Mouse (Mus musculus): ENCODE measurements around the gene Rln3.
A peak's percentile ranks its signal among the peaks of the same experiment; 100 is the strongest.

Rln3 gene

DNA sequence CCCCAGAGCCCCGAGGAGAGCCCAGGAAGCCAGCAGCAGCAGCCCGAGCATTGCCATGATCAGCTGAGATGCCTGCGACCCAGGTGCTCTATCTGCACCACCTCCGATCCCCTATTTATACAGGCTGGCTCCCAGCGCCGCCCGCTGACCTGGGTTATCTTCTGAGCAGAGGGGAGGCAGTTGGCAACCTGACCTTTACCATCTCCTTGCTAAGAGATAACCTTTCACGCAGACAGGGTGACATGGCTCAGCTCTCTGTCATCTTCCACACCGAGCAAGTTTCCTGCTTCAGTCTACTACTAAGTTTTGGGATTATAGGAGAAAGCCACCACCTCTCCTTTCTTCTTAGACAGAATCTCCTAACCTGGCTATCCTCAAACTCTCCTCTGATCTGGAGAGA lies at the start of gene Rln3:
Gene Rln3 (minus strand): TSS at position 101 of the 400 bp plus-strand sequence.
- DNase-seq (ENCODE audit: low spot score in 2 of 2), result no peak

DNA sequence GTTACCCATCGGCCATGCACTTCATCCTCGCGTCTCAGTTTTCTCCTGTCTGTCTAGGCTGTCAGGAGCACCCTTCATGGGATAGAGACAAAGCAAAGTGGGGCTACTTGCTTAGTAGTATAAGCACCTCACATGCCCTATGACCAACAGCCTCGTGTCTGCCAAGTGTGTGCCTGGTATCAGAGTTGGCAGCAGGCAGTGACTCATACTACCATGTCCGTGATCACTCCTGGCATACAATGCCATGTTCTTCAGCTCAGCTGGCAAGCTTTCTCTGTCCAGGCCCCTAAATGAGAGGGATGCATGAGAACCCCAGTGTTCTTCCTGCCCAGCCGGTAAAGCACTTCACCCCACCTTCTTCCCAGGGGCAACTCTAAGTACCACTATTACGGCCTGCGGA lies 45.8 kb upstream of the Rln3 start:
- no peak for DNase-seq (ENCODE audit: low spot score in 2 of 2)

DNA sequence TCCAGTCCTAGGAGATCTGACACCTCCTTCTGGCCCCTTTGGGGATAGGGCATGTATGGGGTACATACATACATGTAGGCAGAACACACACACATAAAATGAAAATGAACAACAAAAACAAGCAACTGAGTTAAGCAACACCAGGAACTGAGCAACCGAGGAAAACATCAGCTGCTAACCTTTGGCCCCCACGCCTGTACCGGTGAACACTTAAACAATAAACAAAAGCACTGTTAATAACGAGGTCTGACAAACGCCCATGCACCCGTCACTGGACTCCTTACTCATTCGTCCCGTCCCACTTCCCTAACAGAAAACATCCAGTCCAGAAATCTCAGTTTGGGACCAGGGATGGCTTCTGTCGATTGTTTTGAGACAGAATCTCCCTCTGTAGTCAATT lies 44.5 kb upstream of the Rln3 start:
- DNase-seq (ENCODE audit: low spot score in 2 of 2), result no peak

DNA sequence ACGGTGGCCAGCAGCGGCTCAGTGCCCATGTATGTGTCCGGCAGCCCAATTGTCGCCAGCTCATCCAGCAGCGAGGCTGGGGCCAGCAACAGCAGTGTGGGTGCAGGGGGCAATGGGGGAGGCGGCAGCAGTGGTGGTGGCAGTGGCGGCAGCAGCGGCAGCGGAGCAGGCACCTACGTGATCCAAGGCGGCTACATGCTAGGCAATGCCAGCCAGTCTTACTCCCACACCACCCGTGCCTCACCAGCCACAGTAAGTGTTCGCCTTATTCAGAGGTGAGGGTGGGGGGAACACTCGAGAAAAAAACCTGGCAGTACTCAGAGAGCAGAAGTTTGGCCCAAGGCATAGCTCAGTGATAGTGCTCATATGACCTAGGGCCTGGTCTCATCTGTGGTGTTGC lies 43.0 kb upstream of the Rln3 start:
- no peak for DNase-seq (ENCODE audit: low spot score in 2 of 2)

DNA sequence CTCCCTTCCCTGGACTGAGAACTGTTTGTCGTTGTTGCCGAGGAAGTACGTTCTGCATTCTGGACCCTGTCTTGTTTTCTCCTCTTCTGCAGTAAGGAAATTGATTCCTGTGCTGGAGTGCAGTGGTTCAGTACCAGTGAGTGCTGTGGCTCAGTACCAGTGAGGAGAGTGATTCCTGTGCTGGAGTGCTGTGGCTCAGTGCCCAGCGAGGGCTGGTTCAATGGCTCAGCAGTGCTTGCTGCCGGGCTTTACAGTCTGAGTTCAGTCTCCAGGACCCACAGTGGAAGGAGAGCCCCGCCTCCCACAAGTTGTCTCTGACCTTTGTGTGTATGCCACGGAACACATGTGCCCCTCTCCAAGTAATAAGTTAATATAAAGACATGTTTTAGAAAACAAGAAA lies 42.4 kb upstream of the Rln3 start:
- DNase-seq (ENCODE audit: low spot score in 2 of 2), result no peak

DNA sequence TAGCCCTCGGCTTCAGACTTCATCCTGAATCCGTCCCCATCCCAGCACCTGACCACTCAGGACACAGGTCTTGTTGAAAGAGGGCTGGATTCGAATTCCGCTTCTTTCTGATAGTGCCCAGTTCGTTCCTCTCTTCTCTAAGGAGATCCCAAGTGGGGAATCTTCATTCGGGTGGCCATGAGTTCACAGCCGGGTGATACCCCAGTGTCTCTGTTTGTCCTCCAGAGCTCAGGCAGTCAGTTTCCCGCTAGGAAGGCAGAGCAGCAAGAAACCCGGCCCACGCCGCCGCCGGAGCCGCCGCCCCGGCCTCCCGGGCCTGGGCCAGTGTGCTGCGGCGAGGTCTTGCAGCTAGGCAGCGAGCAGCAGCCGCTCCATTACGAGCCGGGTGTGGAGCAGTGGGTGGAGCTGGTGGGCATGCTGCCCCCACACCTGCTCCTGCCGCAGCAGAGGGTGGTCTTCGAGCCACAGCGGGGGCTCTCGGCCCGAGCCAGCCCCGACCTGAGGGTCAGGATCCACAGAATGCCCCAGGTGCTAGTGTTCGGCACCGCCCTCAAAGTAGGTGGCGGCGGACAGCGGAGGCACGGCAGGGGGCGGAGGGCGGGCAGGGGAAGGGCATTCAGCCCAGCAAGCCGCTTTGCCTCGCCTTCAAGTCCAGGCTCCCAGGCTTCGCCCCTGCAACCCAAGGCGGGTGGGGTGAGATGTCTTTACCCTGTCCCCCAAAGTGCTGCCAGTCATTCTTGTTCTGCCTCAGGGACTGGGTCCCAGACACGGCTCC lies 39.7 kb upstream of the Rln3 start:
- DNase-seq (ENCODE audit: low spot score in 2 of 2), result no peak

DNA sequence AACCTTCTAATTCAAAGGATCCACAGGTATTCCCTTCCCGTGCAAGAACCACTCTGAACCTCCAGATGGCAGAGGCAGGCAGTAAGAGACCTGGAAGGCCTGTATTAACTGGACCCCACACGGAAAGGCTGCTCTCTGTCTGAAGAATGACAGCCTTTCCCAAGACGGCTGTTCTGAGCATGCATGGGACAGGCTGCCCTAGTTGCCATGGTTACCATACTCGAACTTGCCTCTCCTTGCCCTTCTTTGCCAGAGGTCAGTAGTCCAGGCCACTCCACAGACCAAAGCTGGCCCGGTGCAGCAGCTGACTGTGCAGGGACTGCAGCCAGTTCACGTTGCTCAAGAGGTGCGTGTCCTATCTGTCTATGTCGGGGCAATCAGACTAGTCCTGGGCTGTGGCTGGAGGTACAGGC lies 39.0 kb upstream of the Rln3 start:
- no peak for DNase-seq (ENCODE audit: low spot score in 2 of 2)

DNA sequence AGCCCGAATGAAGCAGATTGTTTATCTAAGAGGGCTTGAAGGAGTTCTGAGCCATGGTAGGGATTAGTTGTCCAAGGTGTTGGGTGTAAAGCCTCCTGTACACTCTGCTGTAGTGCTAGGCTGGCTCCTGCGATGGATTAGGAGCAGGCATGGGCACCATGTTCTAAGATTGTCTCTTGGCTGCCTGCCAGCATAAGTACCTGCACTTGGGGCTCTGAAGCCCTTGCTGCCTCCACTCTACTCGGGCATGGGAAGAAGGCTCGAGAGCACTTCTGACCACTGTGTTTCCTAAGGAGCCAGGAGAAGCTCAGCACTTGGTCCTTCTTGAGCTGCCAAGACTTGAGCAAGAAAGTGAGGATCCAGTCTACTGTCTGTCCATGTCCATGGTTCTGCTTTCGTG lies 34.4 kb upstream of the Rln3 start:
- DNase-seq (ENCODE audit: low spot score in 2 of 2), result no peak

DNA sequence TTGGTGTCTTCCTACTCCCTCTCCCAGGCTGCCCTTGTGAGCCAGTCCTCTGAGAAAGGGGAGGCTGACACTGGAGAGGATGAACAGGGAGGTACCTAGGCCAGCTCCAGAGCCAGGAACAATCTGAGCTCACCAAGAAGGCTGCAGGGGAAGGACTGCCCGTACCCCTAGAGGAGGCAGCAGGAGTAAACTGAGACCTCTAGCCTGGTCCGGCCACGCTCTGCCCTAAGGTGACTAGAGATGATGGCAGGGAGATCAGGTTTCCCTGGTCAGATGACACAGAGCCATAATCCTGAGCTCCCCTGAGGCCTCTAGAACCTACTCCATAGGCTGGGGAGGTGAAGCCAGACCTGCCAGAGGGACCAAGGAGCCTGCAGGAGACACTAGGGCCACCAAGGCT lies 32.0 kb upstream of the Rln3 start:
- DNase-seq (ENCODE audit: low spot score in 2 of 2), result no peak

DNA sequence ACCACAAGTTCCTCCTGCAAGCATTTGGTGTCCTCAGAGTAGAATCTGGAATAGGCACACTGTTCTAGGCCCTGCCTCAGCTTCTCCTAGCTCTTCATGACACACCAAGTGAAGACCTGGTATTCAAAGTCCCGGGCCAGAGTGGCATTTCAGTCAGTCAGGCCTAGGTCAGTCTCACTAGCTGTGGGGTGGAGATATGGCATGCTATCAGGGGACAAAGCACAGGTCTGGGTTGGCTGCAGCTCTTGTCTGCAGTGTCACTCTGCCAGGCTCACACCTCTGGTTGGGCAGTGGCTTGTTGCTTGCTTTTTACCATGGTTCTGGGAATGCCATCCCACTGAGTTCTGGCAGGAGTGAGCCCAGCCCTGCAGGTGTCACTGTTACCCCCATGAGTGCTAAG lies 31.6 kb upstream of the Rln3 start:
- no peak for DNase-seq (ENCODE audit: low spot score in 2 of 2)

DNA sequence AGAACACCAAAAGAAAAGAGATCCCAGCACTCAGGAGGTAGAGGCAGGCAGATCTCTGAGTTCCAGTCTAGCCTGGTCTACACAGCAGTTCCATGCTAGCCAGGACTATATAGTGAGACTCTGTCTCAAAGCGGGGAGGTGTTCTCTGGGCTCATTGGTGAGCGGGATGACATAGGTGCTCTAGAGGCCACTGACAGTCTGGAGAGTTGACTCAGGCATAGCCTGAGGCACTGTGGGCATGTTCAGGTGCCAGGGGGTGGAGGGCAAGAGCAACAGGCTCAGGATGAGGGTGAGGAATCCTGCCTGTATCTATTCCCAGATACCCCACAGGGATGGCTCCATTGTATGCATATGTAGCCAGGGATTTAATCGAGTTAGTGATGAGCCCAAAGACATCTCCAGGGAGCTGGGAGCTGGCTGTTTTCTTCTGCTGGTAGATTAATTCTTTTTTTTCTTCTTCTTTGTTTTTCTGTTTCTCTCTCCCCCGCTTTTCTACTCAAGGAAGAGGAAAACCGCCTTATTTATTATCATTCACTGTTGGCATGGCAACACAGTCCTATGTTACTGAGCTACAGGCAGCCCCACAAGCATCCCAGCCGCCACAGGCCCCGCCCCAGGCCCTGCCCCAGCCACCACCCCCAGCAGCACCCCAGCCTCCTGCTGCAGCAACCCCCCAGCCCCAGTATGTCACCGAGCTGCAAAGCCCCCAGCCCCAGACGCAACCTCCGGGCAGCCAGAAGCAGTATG lies 28.6 kb upstream of the Rln3 start:
- no peak for DNase-seq (ENCODE audit: low spot score in 2 of 2)

DNA sequence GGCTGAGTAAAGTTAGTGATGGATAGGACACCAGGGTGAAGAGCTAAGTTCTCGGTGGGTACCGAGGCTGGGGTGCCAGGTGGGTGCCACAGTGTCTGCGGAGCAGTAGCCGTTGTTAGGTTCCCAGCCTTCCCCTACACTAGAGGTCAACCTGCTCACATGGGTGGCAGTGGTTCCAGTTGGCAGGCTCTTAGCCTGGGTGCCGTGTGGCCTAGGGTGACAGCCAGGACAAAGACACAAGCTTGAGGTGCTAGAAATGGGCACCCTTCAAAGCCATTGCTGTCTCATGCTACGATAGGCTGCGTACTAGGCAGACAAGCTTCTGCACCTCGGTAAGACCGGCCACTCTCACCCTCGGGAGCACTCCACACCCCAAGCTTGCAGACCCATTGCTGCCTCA lies 27.5 kb upstream of the Rln3 start:
- no peak for DNase-seq (ENCODE audit: low spot score in 2 of 2)

DNA sequence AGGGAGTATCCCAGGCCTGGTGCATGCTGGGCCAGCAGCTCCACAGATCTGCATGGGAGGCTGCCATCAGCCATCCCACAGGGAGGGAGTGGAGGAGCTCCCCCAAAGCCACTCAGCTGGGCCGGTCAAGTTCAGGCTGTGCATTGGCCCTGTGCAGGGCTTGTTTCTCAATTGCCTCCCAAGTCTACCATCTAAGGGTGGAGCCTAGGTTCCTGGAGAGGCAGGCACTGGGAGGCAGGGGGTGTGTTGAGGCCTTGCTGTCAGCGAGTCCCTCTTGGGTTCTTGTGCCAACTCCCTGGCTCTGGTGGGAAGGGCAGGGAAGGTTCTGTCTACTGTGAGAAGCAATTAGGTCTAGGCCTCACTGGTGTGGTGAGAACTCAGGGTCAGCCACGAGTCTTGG lies 27.1 kb upstream of the Rln3 start:
- DNase-seq (ENCODE audit: low spot score in 2 of 2), result no peak

DNA sequence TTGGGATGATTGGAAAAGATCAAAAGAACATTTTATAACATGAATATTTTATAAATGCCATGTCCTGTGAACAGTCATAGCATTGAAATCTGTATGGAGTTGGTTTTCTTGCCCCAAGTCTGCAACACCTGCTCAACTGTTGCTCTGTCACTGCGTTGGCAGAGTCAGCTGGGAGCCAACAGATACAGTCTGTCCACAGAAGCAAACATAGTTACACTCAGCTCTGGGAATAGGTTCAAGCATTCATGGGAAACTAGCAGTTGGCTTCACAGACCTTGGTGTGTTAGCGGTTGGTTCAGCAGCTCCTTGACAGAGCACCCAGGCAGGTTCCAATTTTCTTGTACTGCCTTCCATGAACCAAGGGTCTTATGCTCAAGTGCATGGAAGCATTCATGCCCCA lies 25.9 kb upstream of the Rln3 start:
- peak; percentile 43 to 80 for DNase-seq (ENCODE audit: low spot score in 2 of 2)

DNA sequence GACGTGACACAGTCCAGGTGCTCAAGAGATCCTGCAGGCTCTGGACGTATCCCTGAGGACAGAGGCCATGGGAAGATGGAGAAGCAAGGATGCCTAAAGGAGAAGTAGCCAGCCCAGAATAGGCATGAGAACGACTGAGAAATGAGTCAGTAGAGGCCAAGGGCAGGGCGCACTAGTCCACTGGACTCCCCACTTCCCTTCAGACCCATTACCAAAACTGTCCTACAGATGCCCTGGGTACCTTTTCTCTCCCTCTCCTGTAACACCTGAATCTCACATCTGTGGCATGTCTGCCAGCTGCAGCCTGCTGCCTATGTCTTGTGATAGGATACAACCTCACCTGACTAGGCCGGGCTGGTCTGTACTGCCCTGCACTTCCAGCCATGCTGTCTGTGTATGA lies 25.4 kb upstream of the Rln3 start:
- no peak for DNase-seq (ENCODE audit: low spot score in 2 of 2)

DNA sequence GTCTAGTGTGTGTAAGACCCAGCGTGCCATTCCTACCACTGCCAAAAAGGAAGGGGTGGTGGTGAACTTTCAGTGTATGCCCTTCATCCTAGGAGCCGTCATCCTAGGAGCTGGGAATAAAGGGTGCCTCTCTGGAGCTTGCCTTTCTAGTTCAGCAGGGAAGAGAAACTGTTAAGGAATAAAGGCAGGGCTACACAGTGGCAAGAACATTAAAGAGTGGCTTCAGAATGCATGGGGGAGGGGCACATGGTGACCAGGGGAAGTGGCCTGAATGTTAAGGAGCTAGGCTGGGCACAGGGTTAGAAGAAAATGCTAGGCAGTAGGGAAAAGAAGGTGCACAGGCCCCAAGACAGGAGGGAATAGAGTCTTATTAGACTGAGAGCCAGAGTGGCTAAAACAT lies 24.9 kb upstream of the Rln3 start:
- no peak for DNase-seq (ENCODE audit: low spot score in 2 of 2)

DNA sequence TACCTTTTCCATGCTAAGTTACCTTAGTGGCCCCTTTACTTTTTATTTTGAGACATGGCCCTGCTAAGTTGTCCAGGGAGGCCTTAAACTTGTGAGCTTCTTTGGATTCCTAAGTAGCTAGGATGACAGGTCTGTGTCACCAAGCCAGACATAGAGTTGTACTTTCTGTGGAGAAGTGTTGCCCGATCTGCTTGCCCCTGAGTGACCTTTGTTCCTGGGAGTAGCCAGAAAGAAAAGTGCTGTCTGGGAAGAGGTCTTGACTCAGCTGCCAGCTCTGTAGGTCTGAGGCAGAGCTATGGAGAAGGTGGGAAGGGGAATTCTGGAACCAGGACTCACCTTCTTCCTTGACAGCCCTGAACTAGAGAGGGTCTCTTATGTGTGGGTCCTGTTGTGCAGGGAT lies 24.4 kb upstream of the Rln3 start:
- no peak for DNase-seq (ENCODE audit: low spot score in 2 of 2)

DNA sequence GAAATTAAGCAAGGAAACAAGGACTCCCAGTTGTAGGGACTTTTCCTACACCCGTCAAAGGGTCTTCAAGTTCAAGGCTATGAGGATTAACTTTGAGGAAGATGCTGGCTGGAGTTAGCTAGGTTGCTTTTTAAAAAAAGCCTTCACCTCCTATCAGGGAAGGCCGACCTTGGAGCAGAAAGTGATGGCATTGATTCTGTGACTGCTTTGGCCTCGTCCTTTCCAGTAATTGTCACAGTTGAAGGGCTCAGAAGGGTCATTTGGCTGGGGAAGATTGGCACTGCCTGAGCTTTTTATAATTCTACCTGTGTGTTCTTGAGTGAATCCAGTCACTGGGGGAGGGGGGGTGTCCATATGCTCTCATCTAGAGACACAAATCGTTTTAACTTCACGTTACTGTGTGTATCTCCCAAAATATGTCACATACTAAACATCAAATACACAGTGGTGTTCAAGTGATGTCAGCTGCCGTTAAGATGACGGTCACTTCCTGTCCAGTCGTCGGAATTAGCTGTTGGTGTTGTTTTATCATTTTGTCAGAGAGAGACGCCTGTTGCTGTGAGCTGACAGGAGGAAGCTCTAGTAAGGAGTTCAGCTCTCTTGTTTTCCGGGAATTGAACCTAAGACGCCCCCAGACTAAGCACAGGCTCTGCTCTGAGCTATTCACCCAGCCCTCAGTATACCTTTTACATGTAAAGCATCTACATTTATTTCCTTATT lies 23.7 kb upstream of the Rln3 start:
- DNase-seq (ENCODE audit: low spot score in 2 of 2), result no peak

DNA sequence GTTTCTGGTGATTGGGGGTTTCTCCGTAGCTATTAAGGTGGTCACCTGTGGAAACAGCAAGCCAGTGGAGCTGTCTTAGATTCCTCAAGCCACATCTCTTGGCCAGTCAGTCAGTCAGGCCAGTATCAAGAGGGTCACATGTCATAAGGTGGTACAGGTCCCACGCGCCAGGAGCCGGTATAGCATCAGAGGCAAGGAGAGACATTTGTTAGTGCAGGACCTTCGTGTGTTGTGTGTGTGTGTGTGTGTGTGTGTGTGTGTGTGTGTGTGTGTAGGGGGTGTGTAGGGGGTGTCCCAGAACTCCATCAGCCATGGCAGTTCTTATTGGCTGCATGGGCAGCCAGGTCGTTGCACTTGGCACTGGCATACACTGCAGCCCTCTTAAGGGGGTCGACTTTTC lies 23.1 kb upstream of the Rln3 start:
- DNase-seq (ENCODE audit: low spot score in 2 of 2), result no peak

DNA sequence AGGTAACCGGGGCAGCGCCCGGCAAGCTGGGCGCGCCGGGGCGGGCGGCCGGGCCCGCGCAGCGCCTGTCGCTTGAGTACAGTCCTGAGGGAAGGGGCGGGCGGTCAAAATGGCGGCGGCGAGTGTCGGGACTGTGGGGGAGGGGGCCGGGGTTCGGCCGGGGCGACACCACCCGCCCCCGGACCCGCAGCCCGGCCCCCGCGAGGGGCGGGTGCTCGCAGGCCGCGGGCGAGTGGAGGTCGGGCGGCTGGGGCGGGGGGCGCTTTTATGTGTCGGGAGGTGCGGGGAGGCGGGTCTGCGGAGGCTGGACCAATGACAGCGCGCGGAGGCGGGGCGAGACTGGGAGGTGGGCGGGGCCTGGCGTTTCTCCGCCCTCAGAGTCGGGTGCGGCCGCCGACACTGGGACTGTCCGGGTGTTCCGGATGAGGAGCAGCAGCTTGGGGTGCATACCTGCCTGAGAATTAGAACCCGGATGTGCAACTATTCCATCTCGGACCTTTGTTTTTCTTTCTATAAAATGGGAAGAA lies 22.3 kb upstream of the Rln3 start:
- DNase-seq (ENCODE audit: low spot score in 2 of 2), result peak; percentile 94 to 95

DNA sequence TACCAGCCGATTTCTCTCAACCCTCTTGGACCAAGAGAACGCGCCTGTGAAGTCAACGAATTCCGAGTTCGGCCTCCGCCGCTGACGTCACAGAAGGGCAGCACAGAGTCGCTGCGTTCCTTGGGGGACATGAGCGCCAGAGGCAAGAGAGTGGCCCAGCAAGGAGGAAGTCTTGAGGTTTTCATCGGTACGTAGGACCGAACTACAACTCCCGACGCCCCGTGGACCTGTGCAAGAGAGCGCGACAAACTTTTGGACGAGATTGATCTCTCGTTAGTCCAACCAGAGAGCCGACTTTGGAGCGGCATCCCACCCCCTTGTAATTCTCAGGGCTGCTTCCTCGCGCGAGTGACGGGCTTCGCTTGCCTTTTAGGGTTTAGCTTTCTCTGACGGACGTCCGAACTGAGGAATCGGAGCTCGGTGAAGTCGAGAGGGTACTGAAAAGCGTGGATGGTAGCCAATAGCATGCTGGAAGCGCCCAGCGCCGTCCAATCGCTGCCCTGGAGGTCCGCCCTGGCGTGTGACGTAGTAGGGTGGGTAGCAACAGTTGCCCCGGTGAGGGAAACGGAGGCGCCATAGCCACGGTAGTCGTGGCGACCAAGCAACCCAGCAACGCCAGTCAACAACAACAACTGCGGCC lies 21.6 kb upstream of the Rln3 start, which contains the start of gene Rfx1:
Gene Rfx1 (plus strand): TSS at position 544 of the 640 bp plus-strand sequence.
- DNase-seq (ENCODE audit: low spot score in 2 of 2), result peak; percentile 99 to 100

DNA sequence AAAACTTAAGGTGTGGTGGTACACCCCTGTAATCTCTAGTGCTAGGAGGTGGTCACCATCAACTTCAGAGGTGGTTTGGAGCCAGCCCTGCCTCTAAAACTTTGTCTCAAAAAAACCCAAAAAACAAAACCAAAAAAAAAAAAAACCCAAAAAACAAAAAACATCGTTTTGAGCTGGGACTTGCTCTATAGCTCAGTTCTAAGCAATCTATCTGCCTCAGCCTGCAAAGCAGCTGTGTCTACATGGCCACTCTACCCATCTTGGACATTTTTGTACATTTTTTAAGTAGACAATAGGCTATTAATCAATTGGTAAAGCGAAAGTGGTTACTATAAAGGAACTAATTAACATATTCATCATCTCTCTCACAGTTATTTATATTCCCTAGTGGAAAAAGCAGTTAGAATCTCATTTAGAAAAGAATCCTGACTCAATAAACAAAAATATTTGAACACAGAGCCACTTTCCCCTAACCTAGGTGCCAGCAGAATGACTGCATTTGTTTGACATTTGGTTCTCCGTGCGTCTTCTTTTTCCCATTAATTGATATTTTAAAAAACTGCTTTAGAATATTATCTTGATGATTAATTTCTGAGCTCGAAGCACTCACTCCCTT lies 20.8 kb upstream of the Rln3 start:
- DNase-seq (ENCODE audit: low spot score in 2 of 2), result no peak
